Mouse (Mus musculus) heart, postnatal 0 days (tissue): ENCODE measurements at regions not wholly inside any gene's neighbourhood (a gene's known extent, or its start where the extent isn't known, plus 50 kb on each side); places are given as distances from the start of the nearest gene placed in this dataset.
A peak's percentile ranks its signal among the peaks of the same experiment; 100 is the strongest.

Source experiments
- ATAC-seq: fragments of 200-750 bp; cut with Nextera tagmentation; 2 replicates; pipeline ENCODE4 v1.8.0; 2017; ENCODE audit warnings: low read depth, moderate number of reproducible peaks, moderate library complexity; ENCODE audit not compliant: insufficient read depth
- DNase-seq: peaks from one replicate; pipeline ENCODE4 v3.0.0-alpha.2; 2016; ENCODE audit warnings: low spot score
- H3K27ac ChIP-seq: fragments of 300-500 bp; sonication (generic); 2 replicates; pipeline ENCODE4 v1.5.1; 2014; ENCODE audit warnings: low read depth, mild to moderate bottlenecking
- H3K27me3 ChIP-seq: fragments of 300-500 bp; sonication (generic); 2 replicates; pipeline ENCODE4 v1.6.1; 2014; ENCODE audit warnings: low read length, mixed read lengths; ENCODE audit not compliant: control insufficient read depth, insufficient read depth
- H3K36me3 ChIP-seq: fragments of 300-500 bp; sonication (generic); replicated peaks from 2 replicates; pipeline ENCODE4 v1.6.1; 2014; ENCODE audit warnings: low read length, mixed read lengths; ENCODE audit not compliant: control insufficient read depth, insufficient read depth
- H3K4me1 ChIP-seq: fragments of 300-500 bp; sonication (generic); 2 replicates; pipeline ENCODE4 v1.6.1; 2014; ENCODE audit warnings: antibody characterized with exemption; ENCODE audit not compliant: control insufficient read depth, insufficient read depth
- H3K4me2 ChIP-seq: fragments of 300-500 bp; sonication (generic); 2 replicates; pipeline ENCODE4 v1.6.1; 2014; ENCODE audit warnings: low read depth, mild to moderate bottlenecking, low read length, moderate library complexity
- H3K4me3 ChIP-seq: fragments of 300-500 bp; sonication (generic); 2 replicates; pipeline ENCODE4 v1.5.1; 2014; ENCODE audit warnings: low read depth, low read length
- H3K9ac ChIP-seq: fragments of 300-500 bp; sonication (generic); replicated peaks from 2 replicates; pipeline ENCODE4 v1.6.1; 2014; ENCODE audit warnings: low read depth, low read length, mixed read lengths
- H3K9me3 ChIP-seq: fragments of 300-500 bp; sonication (generic); replicated peaks from 2 replicates; pipeline ENCODE4 v1.6.1; 2016; ENCODE audit warnings: low read length; ENCODE audit not compliant: control insufficient read depth
- CTCF ChIP-seq: IDR thresholded peaks from 2 replicates; pipeline ENCODE4 v1.5.1; 2016; ENCODE audit warnings: antibody characterized with exemption, control low read depth, low read depth
- EP300 ChIP-seq: IDR thresholded peaks from 2 replicates; pipeline ENCODE4 v1.6.1; 2016; ENCODE audit warnings: antibody characterized with exemption, low read depth
- WGBS: fragments of 180-500 bp; shearing (Covaris S2); extraction: QIAGEN DNeasy Blood & Tissue Kit; methylation state at CpG from one replicate; pipeline ENCODE4 v1.1.7; 2014; 5-methylcytosine and 5-hydroxymethylcytosine counted together

DNA sequence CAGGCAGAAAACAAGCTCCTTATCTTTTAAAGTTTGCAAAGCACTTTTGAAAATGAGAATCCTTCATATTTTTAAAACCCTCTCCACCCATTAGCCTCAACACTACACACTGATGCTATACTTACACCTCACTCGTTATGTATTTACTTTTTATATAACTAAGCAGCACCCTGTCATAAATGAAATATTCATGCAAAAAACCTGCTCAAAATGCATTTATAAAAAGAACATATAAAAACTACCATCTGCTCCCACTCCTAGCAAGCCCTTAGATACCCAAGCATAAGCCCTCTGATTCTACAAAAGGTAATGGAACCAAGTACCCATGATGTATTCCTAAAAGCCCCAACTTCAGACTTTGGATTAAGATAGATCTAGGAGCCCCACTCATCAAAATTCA is 426.7 kb upstream of the Mef2c start:
- Histone ChIP-seq H3K9ac (no peak overlapping the region), H3K9me3 (no peaks in the 10 kb centered on the region), H3K4me3 (no peak overlapping the region), H3K27me3 (no peaks in the 10 kb centered on the region), H3K27ac (no peak overlapping the region), H3K4me1 (no peaks in the 10 kb centered on the region), H3K4me2 (no peak overlapping the region), H3K36me3 (no peaks in the 10 kb centered on the region)
- ATAC-seq, result no peak
- TF ChIP-seq EP300 (no peak), CTCF (no peak)
- DNase-seq, result no peak
- 85% methylated on average over 1 of the region's 1 CpGs for WGBS

DNA sequence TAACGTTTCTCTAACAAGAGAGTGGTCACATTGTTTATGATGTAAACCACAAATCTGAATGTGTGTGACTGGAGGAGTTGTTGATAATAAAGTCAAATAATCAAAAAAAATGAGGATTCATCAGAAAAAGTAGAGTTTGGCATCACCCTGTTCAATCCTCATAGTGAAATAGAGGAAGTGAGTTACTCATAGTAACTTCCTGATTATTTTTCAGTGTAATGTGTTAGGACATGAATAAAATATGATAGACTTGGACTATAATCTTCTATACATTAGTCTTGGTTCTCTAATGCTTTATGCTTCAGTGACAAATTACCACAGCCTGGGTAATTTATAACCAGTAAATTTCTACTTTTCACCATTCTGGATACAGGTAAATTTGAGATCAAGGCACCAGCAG is 424.5 kb upstream of the Mef2c start:
- no peaks in the 10 kb centered on the region for H3K4me1 ChIP-seq
- no peak overlapping the region for H3K27ac ChIP-seq
- H3K9me3 ChIP-seq, result no peaks in the 10 kb centered on the region
- H3K4me3 ChIP-seq, result no peak overlapping the region
- 53% methylated on average over 1 of the region's 1 CpGs for WGBS
- DNase-seq (no peak), ATAC-seq (no peak)
- TF ChIP-seq CTCF (no peak), EP300 (no peak)
- H3K36me3 ChIP-seq, result no peaks in the 10 kb centered on the region
- no peaks in the 10 kb centered on the region for H3K27me3 ChIP-seq
- H3K9ac ChIP-seq, result no peak overlapping the region
- H3K4me2 ChIP-seq, result no peak overlapping the region

DNA sequence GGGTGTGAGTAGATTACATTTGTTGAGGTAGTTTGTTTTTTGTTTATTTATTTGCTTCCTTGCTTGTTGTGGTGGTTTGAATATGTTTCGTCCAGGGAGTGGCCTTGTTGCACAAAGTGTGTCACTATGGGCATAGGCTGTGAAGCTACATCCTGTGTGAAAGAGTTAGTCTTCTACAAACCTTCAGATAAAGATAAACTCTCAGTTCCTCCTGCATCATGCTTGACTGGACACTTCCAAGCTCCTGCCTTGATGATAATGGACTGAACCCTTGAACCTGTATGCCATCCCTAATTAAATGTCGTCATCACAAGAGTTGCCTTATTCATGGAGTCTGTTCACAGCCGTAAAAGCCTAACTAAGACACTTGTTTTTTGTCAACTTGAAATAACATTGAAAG is 418.9 kb upstream of the Mef2c start:
- WGBS, result 73% methylated on average over 3 of the region's 3 CpGs
- Histone ChIP-seq H3K9ac (no peak overlapping the region), H3K36me3 (no peaks in the 10 kb centered on the region), H3K27ac (no peak overlapping the region), H3K4me2 (no peak overlapping the region), H3K9me3 (no peaks in the 10 kb centered on the region), H3K27me3 (no peaks in the 10 kb centered on the region), H3K4me3 (no peak overlapping the region), H3K4me1 (no peaks in the 10 kb centered on the region)
- TF ChIP-seq EP300, result no peak
- TF ChIP-seq CTCF, result no peak
- ATAC-seq (no peak), DNase-seq (no peak)

DNA sequence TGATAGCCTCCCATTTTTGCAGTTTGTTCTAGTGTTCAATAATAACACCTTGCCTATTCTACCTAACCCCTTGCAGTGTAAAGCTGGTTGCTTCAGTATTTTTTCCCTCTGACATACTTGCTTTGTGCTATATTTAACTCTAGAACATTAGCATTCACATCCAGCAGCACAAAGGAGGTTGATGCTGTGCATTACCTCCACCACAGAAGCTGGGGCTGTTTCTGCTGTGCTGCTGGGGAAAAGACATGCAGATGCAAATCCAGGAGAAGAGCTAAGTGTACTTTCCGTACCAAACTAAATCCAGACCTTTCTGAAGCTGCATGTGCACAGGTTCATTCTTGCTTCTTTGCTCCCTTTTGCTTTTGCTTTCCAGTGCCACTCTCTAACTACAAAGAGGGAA is 403.9 kb upstream of the Mef2c start:
- 41% methylated on average over 1 of the region's 1 CpGs for WGBS
- Histone ChIP-seq H3K4me1 (no peaks in the 10 kb centered on the region), H3K9ac (no peak overlapping the region), H3K4me3 (no peak overlapping the region), H3K4me2 (no peak overlapping the region), H3K9me3 (no peaks in the 10 kb centered on the region), H3K36me3 (no peaks in the 10 kb centered on the region), H3K27ac (no peak overlapping the region), H3K27me3 (no peaks in the 10 kb centered on the region)
- ATAC-seq (no peak), DNase-seq (no peak)
- TF ChIP-seq EP300 (no peak), CTCF (no peak)

DNA sequence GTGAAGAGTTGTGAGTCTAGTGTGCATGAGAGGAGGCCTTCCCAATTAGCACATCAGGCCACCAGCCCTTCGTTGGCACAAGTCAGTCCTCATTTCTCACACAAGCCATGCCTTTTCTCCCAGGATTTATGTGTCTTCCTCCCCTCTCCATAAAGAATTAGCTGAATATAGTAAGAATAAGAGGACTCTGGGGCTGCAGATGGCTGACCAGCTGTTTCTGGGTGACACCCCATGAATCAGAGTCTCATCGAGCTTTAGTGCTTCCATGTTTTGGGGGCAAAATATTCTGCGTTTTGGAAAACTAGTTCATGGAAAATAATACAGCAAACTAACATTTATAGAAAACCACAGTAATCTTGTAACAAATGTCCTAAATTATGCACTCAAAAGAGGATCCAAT is 393.2 kb upstream of the Mef2c start:
- WGBS, result 84% methylated on average over 3 of the region's 3 CpGs
- ATAC-seq (no peak), DNase-seq (no peak)
- H3K9me3 ChIP-seq, result no peaks in the 10 kb centered on the region
- no peak overlapping the region for H3K4me3 ChIP-seq
- TF ChIP-seq EP300 (no peak), CTCF (no peak)
- peaks cover 5% of the 10 kb centered on the region; the same call in 1 of the 2 replicates for H3K4me1 ChIP-seq
- no peak overlapping the region for H3K4me2 ChIP-seq
- H3K27ac ChIP-seq, result no peak overlapping the region
- H3K9ac ChIP-seq, result no peak overlapping the region
- H3K27me3 ChIP-seq, result no peaks in the 10 kb centered on the region
- no peaks in the 10 kb centered on the region for H3K36me3 ChIP-seq

GRCm38 (mm10) chr13:83111503-83111902 is 392.3 kb upstream of the Mef2c start:
- WGBS, result 18% methylated on average over 2 of the region's 2 CpGs
- no peaks in the 10 kb centered on the region for H3K9me3 ChIP-seq
- no peak overlapping the region for H3K4me3 ChIP-seq
- no peak overlapping the region for H3K9ac ChIP-seq
- peaks cover 5% of the 10 kb centered on the region; the same call in 1 of the 2 replicates for H3K4me1 ChIP-seq
- no peak for TF ChIP-seq EP300
- TF ChIP-seq CTCF, result no peak
- H3K36me3 ChIP-seq, result no peaks in the 10 kb centered on the region
- H3K27me3 ChIP-seq, result no peaks in the 10 kb centered on the region
- DNase-seq, result peak; percentile 27
- H3K27ac ChIP-seq, result no peak overlapping the region
- peak; percentile 41; the same call in 1 of the 2 replicates for ATAC-seq
- no peak overlapping the region for H3K4me2 ChIP-seq
